Mouse (Mus musculus) urinary bladder, postnatal 36 days (tissue): ENCODE data around the gene Mycs.

ENCODE experiments used
- DNase-seq, 2 experiments: peaks; one replicate each; pipeline ENCODE4 v3.0.0; 2022; ENCODE audit warnings: low spot score in 2 of 2, mixed read lengths in 1 of 2

The Mycs gene

DNA sequence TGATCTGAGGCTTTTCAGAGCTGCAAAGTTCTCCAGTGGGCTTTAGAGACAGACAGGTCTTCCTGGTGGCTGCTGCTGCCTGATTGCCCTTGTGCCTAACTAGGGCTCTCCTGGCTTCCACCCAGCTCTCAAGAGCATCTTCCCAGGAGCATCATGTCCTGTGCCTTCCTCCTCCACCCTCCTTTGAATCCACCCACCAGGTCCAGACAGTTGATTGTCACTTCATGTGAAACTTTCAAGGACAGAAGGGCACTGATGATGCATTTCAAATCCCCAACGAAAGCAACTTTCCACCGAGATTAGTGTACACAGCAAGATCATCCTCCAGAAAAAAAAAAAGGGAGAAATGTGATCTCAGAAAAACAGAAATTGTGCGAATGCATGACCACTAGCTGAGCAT, at the start of gene Mycs:
Mycs (minus strand) TSS at position 101 of the 400 bp plus-strand sequence.
- DNase-seq: no peak

DNA sequence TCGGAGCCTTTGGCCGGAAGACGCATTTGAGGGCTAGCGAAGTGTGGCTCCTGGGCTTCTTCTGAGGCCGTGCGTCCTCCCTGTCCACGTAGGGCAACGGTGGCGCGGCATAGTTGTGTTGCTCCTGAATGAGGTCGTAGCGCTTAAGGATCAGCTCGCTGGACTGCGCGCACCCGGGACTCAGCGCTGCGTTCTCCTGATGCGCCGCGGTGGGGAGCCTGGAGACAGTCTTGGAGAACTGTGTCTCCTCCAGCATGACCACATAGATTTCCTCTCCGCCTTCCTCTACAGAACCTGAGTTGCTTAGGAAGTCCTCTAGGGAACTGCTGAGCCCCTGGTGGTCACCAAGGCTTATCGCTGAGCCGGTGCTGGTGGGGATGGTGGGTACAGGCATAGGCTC, 1.0 kb downstream of the Mycs start:
- DNase-seq: no peak
